Mouse (Mus musculus) MEL (cell line): ENCODE measurements around the gene Cdadc1. TPM values are rescaled to one million over a fixed set of nuclear protein-coding genes. Genes with fewer than 3 reads are reported as not detected.

ENCODE experiments used
- DNase-seq: peaks from one replicate; pipeline ENCODE4 v3.0.0; 2011; ENCODE audit warnings: low read depth, low spot score
- H3K27ac ChIP-seq: 2 replicates; pipeline ENCODE4 v1.5.1; 2012; ENCODE audit warnings: low read depth, mild to moderate bottlenecking, control low read depth, low read length, moderate library complexity; ENCODE audit not compliant: control insufficient read depth
- H3K27me3 ChIP-seq, 2 experiments: fragments of 150-350 bp in 1 of 2; sonication (generic) in 1 of 2; 2 replicates each; pipeline ENCODE4 v1.6.1; 2012; ENCODE audit warnings: low read length in 2 of 2, mild to moderate bottlenecking in 2 of 2, improper control_type of control experiment in 1 of 2, moderate library complexity in 1 of 2; ENCODE audit not compliant: insufficient read depth in 2 of 2, control insufficient read depth in 1 of 2
- H3K36me3 ChIP-seq, 2 experiments: 2 replicates each; pipeline ENCODE4 v1.6.1; 2012 to 2014; ENCODE audit warnings: low read length in 2 of 2, improper control_type of control experiment in 1 of 2, inconsistent platforms in 1 of 2, mild to moderate bottlenecking in 1 of 2; ENCODE audit not compliant: insufficient read depth in 2 of 2, control insufficient read depth in 1 of 2
- H3K4me1 ChIP-seq, 2 experiments: fragments of 150-350 bp in 1 of 2; sonication (generic) in 1 of 2; 2 replicates each; pipeline ENCODE4 v1.6.1; 2012; ENCODE audit warnings: low read length in 2 of 2, improper control_type of control experiment in 1 of 2, mild to moderate bottlenecking in 1 of 2; ENCODE audit not compliant: insufficient read depth in 2 of 2, control insufficient read depth in 1 of 2
- H3K4me3 ChIP-seq, 2 experiments: fragments of 150-350 bp in 1 of 2; sonication (generic) in 1 of 2; 2 replicates each; pipeline ENCODE4 v1.5.1; 2012; ENCODE audit warnings: low read depth in 2 of 2, low read length in 2 of 2, mild to moderate bottlenecking in 2 of 2, moderate library complexity in 2 of 2, control low read depth in 1 of 2, improper control_type of control experiment in 1 of 2; ENCODE audit not compliant: control insufficient read depth in 1 of 2, insufficient read depth in 1 of 2
- H3K79me2 ChIP-seq: 2 replicates; pipeline ENCODE4 v1.6.1; 2012; ENCODE audit warnings: mild to moderate bottlenecking, low read length, moderate library complexity; ENCODE audit not compliant: control insufficient read depth, poor library complexity, insufficient read depth
- H3K9ac ChIP-seq: 2 replicates; pipeline ENCODE4 v1.6.1; 2012; ENCODE audit warnings: low read depth, mild to moderate bottlenecking, control low read depth, low read length, moderate library complexity; ENCODE audit not compliant: control insufficient read depth, poor library complexity, severe bottlenecking
- H3K9me3 ChIP-seq: fragments of 150-350 bp; sonication (generic); replicated peaks from 2 replicates; pipeline ENCODE4 v1.6.1; 2012; ENCODE audit warnings: mild to moderate bottlenecking, low read length, improper control_type of control experiment, moderate library complexity; ENCODE audit not compliant: insufficient read depth
- E2F4 ChIP-seq: IDR thresholded peaks from 2 replicates; pipeline ENCODE4 v1.6.1; 2011; ENCODE audit warnings: low read depth, low read length, improper control_type of control experiment, borderline replicate concordance
- ETS1 ChIP-seq: IDR thresholded peaks from 2 replicates; pipeline ENCODE4 v1.6.1; 2012; ENCODE audit warnings: low read depth, mild to moderate bottlenecking, inconsistent platforms, low read length, improper control_type of control experiment, moderate library complexity
- GABPA ChIP-seq: IDR thresholded peaks from 2 replicates; pipeline ENCODE4 v1.6.1; 2012; ENCODE audit warnings: low read depth, mild to moderate bottlenecking, inconsistent platforms, low read length, improper control_type of control experiment, moderate library complexity
- HCFC1 ChIP-seq: IDR thresholded peaks from 2 replicates; pipeline ENCODE4 v1.6.1; 2012; ENCODE audit warnings: low read depth, mild to moderate bottlenecking, inconsistent platforms, low read length, improper control_type of control experiment, moderate library complexity
- JUND ChIP-seq: IDR thresholded peaks from 2 replicates; pipeline ENCODE4 v1.6.1; 2011; ENCODE audit warnings: low read depth, mild to moderate bottlenecking, improper control_type of control experiment, low read length
- NELFE ChIP-seq: IDR thresholded peaks from 2 replicates; pipeline ENCODE4 v1.6.1; 2011; ENCODE audit warnings: low read depth, low read length, improper control_type of control experiment
- NRF1 ChIP-seq: IDR thresholded peaks from 2 replicates; pipeline ENCODE4 v1.6.1; 2014; ENCODE audit warnings: low read depth, mild to moderate bottlenecking, inconsistent platforms, low read length, improper control_type of control experiment, moderate library complexity; ENCODE audit not compliant: poor library complexity, insufficient read depth, severe bottlenecking
- POLR2A ChIP-seq, 2 experiments: IDR thresholded peaks; 2 replicates each; pipeline ENCODE4 v1.6.1; 2011 to 2012; ENCODE audit warnings: low read length in 2 of 2, mild to moderate bottlenecking in 2 of 2, control low read depth in 1 of 2, improper control_type of control experiment in 1 of 2, low read depth in 1 of 2, moderate library complexity in 1 of 2; ENCODE audit not compliant: control insufficient read depth in 1 of 2, insufficient read depth in 1 of 2, poor library complexity in 1 of 2
- RCOR1 ChIP-seq: IDR thresholded peaks from 2 replicates; pipeline ENCODE4 v1.6.1; 2012; ENCODE audit warnings: low read depth, mild to moderate bottlenecking, inconsistent platforms, low read length, improper control_type of control experiment
- SIN3A ChIP-seq: IDR thresholded peaks from 2 replicates; pipeline ENCODE4 v1.6.1; 2012; ENCODE audit warnings: low read length, improper control_type of control experiment, inconsistent platforms
- SMC3 ChIP-seq: IDR thresholded peaks from 2 replicates; pipeline ENCODE4 v1.6.1; 2011; ENCODE audit warnings: low read depth, low read length, improper control_type of control experiment
- UBTF ChIP-seq: IDR thresholded peaks from 2 replicates; pipeline ENCODE4 v1.6.1; 2012; ENCODE audit warnings: low read depth, mild to moderate bottlenecking, inconsistent platforms, low read length, improper control_type of control experiment, moderate library complexity, borderline replicate concordance; ENCODE audit not compliant: insufficient read depth
- polyA plus RNA-seq, 2 experiments: library from polyadenylated mRNA; stranded (reverse) in 1 of 2; unstranded in 1 of 2; fragments of >175 nt in 1 of 2; fragments of >200 nt in 1 of 2; gene quantifications; 2 replicates each; pipeline versions ENCODE4 v1.2.1 to v1.2.4; 2012; ENCODE audit warnings: low replicate concordance in 2 of 2, low read depth in 1 of 2; ENCODE audit not compliant: insufficient read length in 2 of 2, insufficient read depth in 1 of 2, missing spikeins in 1 of 2
- total RNA-seq: library from RNA; depleted of rRNA; stranded (reverse); fragments of 300-350 nt; gene quantifications from 2 replicates; pipeline ENCODE4 v1.2.3, GENCODE M21; 2012

The Cdadc1 gene
- total and polyA plus RNA-seq, 3 experiments = 16.4 to 23.8 TPM; not detected in 1

DNA sequence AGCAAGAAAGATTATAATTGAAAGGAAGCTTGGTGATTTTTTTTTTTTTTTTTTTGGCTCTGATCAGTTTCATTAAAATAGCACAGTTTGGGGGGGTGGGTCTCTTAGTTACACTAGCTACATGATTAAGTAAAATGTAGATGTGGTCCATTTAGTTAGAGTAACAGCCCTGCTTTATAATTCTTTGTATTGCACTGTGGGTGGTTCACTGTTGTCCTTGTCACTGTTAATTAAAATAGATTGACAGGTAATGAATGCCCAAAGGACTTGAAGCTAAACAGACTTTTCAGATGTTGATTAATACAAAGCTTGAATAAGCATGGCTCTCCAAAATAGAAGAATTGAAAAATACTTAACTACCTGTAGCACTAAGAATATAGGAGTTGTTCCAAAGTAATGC, 63.9 kb downstream of the Cdadc1 start:
- H3K27ac ChIP-seq = no peak overlapping the region
- no peaks in the 10 kb centered on the region for H3K9me3 ChIP-seq
- no peak overlapping the region for H3K4me3 ChIP-seq
- no peaks in the 10 kb centered on the region for H3K27me3 ChIP-seq
- no peaks in the 10 kb centered on the region for H3K4me1 ChIP-seq
- no peak overlapping the region for H3K9ac ChIP-seq
- H3K79me2 ChIP-seq = no peaks in the 10 kb centered on the region
- no peaks in the 10 kb centered on the region; a peak in 2 of 4 replicates for H3K36me3 ChIP-seq
- TF ChIP-seq NRF1 (no peak), NELFE (no peak), POLR2A (IDR thresholded peaks at IDR 0.05; ENCODE audit: control insufficient read depth in 1 of 2, insufficient read depth in 1 of 2, low read depth in 1 of 2, low read length in 2 of 2, poor library complexity in 1 of 2) (no peak), GABPA (no peak), ETS1 (no peak), RCOR1 (no peak), HCFC1 (no peak)
- TF ChIP-seq, all 39 proteins: peak for 0
- DNase-seq = no peak

DNA sequence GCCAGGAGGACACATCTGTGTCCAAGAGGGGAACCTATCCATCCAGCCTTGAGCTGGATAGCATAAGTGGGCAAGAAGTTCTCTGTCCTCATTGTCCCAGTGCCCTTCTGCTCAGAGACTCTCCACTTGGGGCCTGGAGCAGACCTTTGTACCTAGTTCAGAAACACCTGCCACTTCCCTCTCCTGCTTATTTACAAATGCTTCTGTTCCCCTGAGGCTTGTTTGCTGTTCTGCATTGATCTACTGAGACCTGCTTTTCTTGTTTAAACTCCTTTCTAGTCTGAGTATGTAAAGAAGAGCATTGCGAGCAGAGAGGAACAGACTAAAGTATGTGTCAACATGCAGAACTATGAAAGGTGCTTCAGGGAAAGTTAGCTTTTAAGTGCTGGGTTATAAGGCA, 64.8 kb downstream of the Cdadc1 start:
- Histone ChIP-seq H3K79me2 (no peaks in the 10 kb centered on the region), H3K27me3 (no peaks in the 10 kb centered on the region), H3K4me1 (no peaks in the 10 kb centered on the region), H3K4me3 (no peak overlapping the region), H3K36me3 (no peaks in the 10 kb centered on the region; a peak in 1 of 4 replicates), H3K9ac (no peak overlapping the region), H3K9me3 (no peaks in the 10 kb centered on the region), H3K27ac (no peak overlapping the region)
- no peak for DNase-seq
- TF ChIP-seq SMC3 (no peak), SIN3A (no peak), E2F4 (no peak)

DNA sequence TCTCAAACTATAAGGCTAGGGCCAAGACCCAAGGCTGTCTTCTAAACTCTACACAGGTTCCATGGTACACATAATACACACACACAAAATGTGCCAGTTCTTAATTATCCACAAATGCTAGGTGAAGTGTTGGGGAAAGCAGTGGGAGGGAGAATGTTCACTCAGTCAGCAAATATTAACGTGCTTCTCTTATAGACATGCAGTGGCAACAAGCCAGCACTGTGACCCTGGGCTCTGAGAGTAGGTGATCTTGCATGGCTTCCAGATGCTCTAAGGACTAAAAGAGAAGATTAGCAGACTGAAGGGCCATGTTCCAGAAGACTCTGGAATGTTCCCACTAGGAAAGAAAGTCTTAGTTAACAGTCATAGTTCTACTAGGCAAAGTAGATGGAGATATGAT, 67.0 kb downstream of the Cdadc1 start:
- H3K36me3 ChIP-seq = no peaks in the 10 kb centered on the region; a peak in 1 of 4 replicates
- H3K9me3 ChIP-seq = no peaks in the 10 kb centered on the region
- DNase-seq = no peak
- no peaks in the 10 kb centered on the region for H3K27me3 ChIP-seq
- H3K4me1 ChIP-seq = 0 out of 4 replicates have a peak, but pooled peaks cover 0 to 3% of the 10 kb centered on the region in 2 experiments
- TF ChIP-seq UBTF (no peak), JUND (no peak), NRF1 (no peak)
- no peak overlapping the region for H3K9ac ChIP-seq
- no peaks in the 10 kb centered on the region for H3K79me2 ChIP-seq
- H3K4me3 ChIP-seq = no peak overlapping the region
- H3K27ac ChIP-seq = no peak overlapping the region
